Mouse (Mus musculus) MEL (cell line): ENCODE measurements around the gene A730071L15Rik. TPM values are rescaled to one million over a fixed set of nuclear protein-coding genes. Genes with fewer than 3 reads are reported as not detected.

Experiments
- DNase-seq: peaks from one replicate; pipeline ENCODE4 v3.0.0; 2011; ENCODE audit warnings: low read depth, low spot score
- H3K27ac ChIP-seq: 2 replicates; pipeline ENCODE4 v1.5.1; 2012; ENCODE audit warnings: low read depth, mild to moderate bottlenecking, control low read depth, low read length, moderate library complexity; ENCODE audit not compliant: control insufficient read depth
- H3K27me3 ChIP-seq, 2 experiments: fragments of 150-350 bp in 1 of 2; sonication (generic) in 1 of 2; 2 replicates each; pipeline ENCODE4 v1.6.1; 2012; ENCODE audit warnings: low read length in 2 of 2, mild to moderate bottlenecking in 2 of 2, improper control_type of control experiment in 1 of 2, moderate library complexity in 1 of 2; ENCODE audit not compliant: insufficient read depth in 2 of 2, control insufficient read depth in 1 of 2
- H3K36me3 ChIP-seq, 2 experiments: 2 replicates each; pipeline ENCODE4 v1.6.1; 2012 to 2014; ENCODE audit warnings: low read length in 2 of 2, improper control_type of control experiment in 1 of 2, inconsistent platforms in 1 of 2, mild to moderate bottlenecking in 1 of 2; ENCODE audit not compliant: insufficient read depth in 2 of 2, control insufficient read depth in 1 of 2
- H3K4me1 ChIP-seq, 2 experiments: fragments of 150-350 bp in 1 of 2; sonication (generic) in 1 of 2; 2 replicates each; pipeline ENCODE4 v1.6.1; 2012; ENCODE audit warnings: low read length in 2 of 2, improper control_type of control experiment in 1 of 2, mild to moderate bottlenecking in 1 of 2; ENCODE audit not compliant: insufficient read depth in 2 of 2, control insufficient read depth in 1 of 2
- H3K4me3 ChIP-seq, 2 experiments: fragments of 150-350 bp in 1 of 2; sonication (generic) in 1 of 2; 2 replicates each; pipeline ENCODE4 v1.5.1; 2012; ENCODE audit warnings: low read depth in 2 of 2, low read length in 2 of 2, mild to moderate bottlenecking in 2 of 2, moderate library complexity in 2 of 2, control low read depth in 1 of 2, improper control_type of control experiment in 1 of 2; ENCODE audit not compliant: control insufficient read depth in 1 of 2, insufficient read depth in 1 of 2
- H3K79me2 ChIP-seq: 2 replicates; pipeline ENCODE4 v1.6.1; 2012; ENCODE audit warnings: mild to moderate bottlenecking, low read length, moderate library complexity; ENCODE audit not compliant: control insufficient read depth, poor library complexity, insufficient read depth
- H3K9ac ChIP-seq: 2 replicates; pipeline ENCODE4 v1.6.1; 2012; ENCODE audit warnings: low read depth, mild to moderate bottlenecking, control low read depth, low read length, moderate library complexity; ENCODE audit not compliant: control insufficient read depth, poor library complexity, severe bottlenecking
- H3K9me3 ChIP-seq: fragments of 150-350 bp; sonication (generic); replicated peaks from 2 replicates; pipeline ENCODE4 v1.6.1; 2012; ENCODE audit warnings: mild to moderate bottlenecking, low read length, improper control_type of control experiment, moderate library complexity; ENCODE audit not compliant: insufficient read depth
- BHLHE40 ChIP-seq: IDR thresholded peaks from 2 replicates; pipeline ENCODE4 v1.6.1; 2012; ENCODE audit warnings: low read depth, mild to moderate bottlenecking, inconsistent platforms, low read length, improper control_type of control experiment, borderline replicate concordance
- CHD1 ChIP-seq: IDR thresholded peaks from 2 replicates; pipeline ENCODE4 v1.6.1; 2012; ENCODE audit warnings: low read depth, mild to moderate bottlenecking, inconsistent platforms, low read length, improper control_type of control experiment
- CTCF ChIP-seq, 3 experiments: IDR thresholded peaks in 2 of 3; conservative IDR thresholded peaks in 1 of 3; 2 replicates each; pipeline ENCODE4 v1.5.1; 2011 to 2012; ENCODE audit warnings: low read length in 3 of 3, low read depth in 2 of 3, mild to moderate bottlenecking in 2 of 3, improper control_type of control experiment in 1 of 3, inconsistent platforms in 1 of 3, mixed read lengths in 1 of 3, moderate library complexity in 1 of 3; ENCODE audit not compliant: control insufficient read depth in 1 of 3, insufficient read depth in 1 of 3, poor library complexity in 1 of 3, severe bottlenecking in 1 of 3
- E2F4 ChIP-seq: IDR thresholded peaks from 2 replicates; pipeline ENCODE4 v1.6.1; 2011; ENCODE audit warnings: low read depth, low read length, improper control_type of control experiment, borderline replicate concordance
- ELF1 ChIP-seq: IDR thresholded peaks from 2 replicates; pipeline ENCODE4 v1.6.1; 2014; ENCODE audit warnings: low read depth, mild to moderate bottlenecking, inconsistent platforms, low read length, improper control_type of control experiment, moderate library complexity
- ETS1 ChIP-seq: IDR thresholded peaks from 2 replicates; pipeline ENCODE4 v1.6.1; 2012; ENCODE audit warnings: low read depth, mild to moderate bottlenecking, inconsistent platforms, low read length, improper control_type of control experiment, moderate library complexity
- GABPA ChIP-seq: IDR thresholded peaks from 2 replicates; pipeline ENCODE4 v1.6.1; 2012; ENCODE audit warnings: low read depth, mild to moderate bottlenecking, inconsistent platforms, low read length, improper control_type of control experiment, moderate library complexity
- GATA1 ChIP-seq: IDR thresholded peaks from 2 replicates; pipeline ENCODE4 v1.6.1; 2011; ENCODE audit warnings: low read depth, low read length, improper control_type of control experiment
- HCFC1 ChIP-seq: IDR thresholded peaks from 2 replicates; pipeline ENCODE4 v1.6.1; 2012; ENCODE audit warnings: low read depth, mild to moderate bottlenecking, inconsistent platforms, low read length, improper control_type of control experiment, moderate library complexity
- JUND ChIP-seq: IDR thresholded peaks from 2 replicates; pipeline ENCODE4 v1.6.1; 2011; ENCODE audit warnings: low read depth, mild to moderate bottlenecking, improper control_type of control experiment, low read length
- KAT2A ChIP-seq: conservative IDR thresholded peaks from 2 replicates; pipeline ENCODE4 v1.6.1; 2012; ENCODE audit warnings: low read depth, low read length, improper control_type of control experiment, inconsistent platforms
- MAFK ChIP-seq: IDR thresholded peaks from 2 replicates; pipeline ENCODE4 v1.6.1; 2011; ENCODE audit warnings: low read depth, mild to moderate bottlenecking, low read length, improper control_type of control experiment, borderline replicate concordance
- MAZ ChIP-seq: IDR thresholded peaks from 2 replicates; pipeline ENCODE4 v1.6.1; 2012; ENCODE audit warnings: low read depth, mild to moderate bottlenecking, inconsistent platforms, low read length, improper control_type of control experiment
- MXI1 ChIP-seq: IDR thresholded peaks from 2 replicates; pipeline ENCODE4 v1.6.1; 2011; ENCODE audit warnings: mild to moderate bottlenecking, low read depth, low read length, improper control_type of control experiment
- MYB ChIP-seq: IDR thresholded peaks from 2 replicates; pipeline ENCODE4 v1.6.1; 2011; ENCODE audit warnings: mild to moderate bottlenecking, low read depth, low read length, improper control_type of control experiment
- NRF1 ChIP-seq: IDR thresholded peaks from 2 replicates; pipeline ENCODE4 v1.6.1; 2014; ENCODE audit warnings: low read depth, mild to moderate bottlenecking, inconsistent platforms, low read length, improper control_type of control experiment, moderate library complexity; ENCODE audit not compliant: poor library complexity, insufficient read depth, severe bottlenecking
- POLR2A ChIP-seq, 2 experiments: IDR thresholded peaks; 2 replicates each; pipeline ENCODE4 v1.6.1; 2011 to 2012; ENCODE audit warnings: low read length in 2 of 2, mild to moderate bottlenecking in 2 of 2, control low read depth in 1 of 2, improper control_type of control experiment in 1 of 2, low read depth in 1 of 2, moderate library complexity in 1 of 2; ENCODE audit not compliant: control insufficient read depth in 1 of 2, insufficient read depth in 1 of 2, poor library complexity in 1 of 2
- POLR2AphosphoS2 ChIP-seq: IDR thresholded peaks from 2 replicates; pipeline ENCODE4 v1.6.1; 2011; ENCODE audit warnings: low read length, improper control_type of control experiment
- POLR2AphosphoS5 ChIP-seq: IDR thresholded peaks from 2 replicates; pipeline ENCODE4 v1.6.1; 2012; ENCODE audit warnings: low read depth, borderline replicate concordance, mild to moderate bottlenecking, inconsistent platforms, low read length, moderate library complexity, mixed read lengths
- RCOR1 ChIP-seq: IDR thresholded peaks from 2 replicates; pipeline ENCODE4 v1.6.1; 2012; ENCODE audit warnings: low read depth, mild to moderate bottlenecking, inconsistent platforms, low read length, improper control_type of control experiment
- SMC3 ChIP-seq: IDR thresholded peaks from 2 replicates; pipeline ENCODE4 v1.6.1; 2011; ENCODE audit warnings: low read depth, low read length, improper control_type of control experiment
- TBP ChIP-seq: IDR thresholded peaks from 2 replicates; pipeline ENCODE4 v1.8.0; 2011; ENCODE audit warnings: low read depth, low read length, improper control_type of control experiment
- TCF12 ChIP-seq: IDR thresholded peaks from 2 replicates; pipeline ENCODE4 v1.6.1; 2014; ENCODE audit warnings: low read depth, mild to moderate bottlenecking, inconsistent platforms, low read length, improper control_type of control experiment, moderate library complexity
- UBTF ChIP-seq: IDR thresholded peaks from 2 replicates; pipeline ENCODE4 v1.6.1; 2012; ENCODE audit warnings: low read depth, mild to moderate bottlenecking, inconsistent platforms, low read length, improper control_type of control experiment, moderate library complexity, borderline replicate concordance; ENCODE audit not compliant: insufficient read depth
- USF2 ChIP-seq, 2 experiments: IDR thresholded peaks; 2 replicates each; pipeline ENCODE4 v1.6.1; 2011 to 2012; ENCODE audit warnings: improper control_type of control experiment in 2 of 2, low read length in 2 of 2, borderline replicate concordance in 1 of 2, inconsistent platforms in 1 of 2, low read depth in 1 of 2, mild to moderate bottlenecking in 1 of 2; ENCODE audit not compliant: insufficient read depth in 1 of 2
- ZC3H11A ChIP-seq: IDR thresholded peaks from 2 replicates; pipeline ENCODE4 v1.6.1; 2012; ENCODE audit warnings: low read depth, mild to moderate bottlenecking, inconsistent platforms, low read length, improper control_type of control experiment
- polyA plus RNA-seq, 2 experiments: library from polyadenylated mRNA; stranded (reverse) in 1 of 2; unstranded in 1 of 2; fragments of >175 nt in 1 of 2; fragments of >200 nt in 1 of 2; gene quantifications; 2 replicates each; pipeline versions ENCODE4 v1.2.1 to v1.2.4; 2012; ENCODE audit warnings: low replicate concordance in 2 of 2, low read depth in 1 of 2; ENCODE audit not compliant: insufficient read length in 2 of 2, insufficient read depth in 1 of 2, missing spikeins in 1 of 2
- total RNA-seq: library from RNA; depleted of rRNA; stranded (reverse); fragments of 300-350 nt; gene quantifications from 2 replicates; pipeline ENCODE4 v1.2.3, GENCODE M21; 2012

Gene A730071L15Rik
- total and polyA plus RNA-seq, 3 experiments, result 0.13 to 0.46 TPM; not detected in 1

DNA sequence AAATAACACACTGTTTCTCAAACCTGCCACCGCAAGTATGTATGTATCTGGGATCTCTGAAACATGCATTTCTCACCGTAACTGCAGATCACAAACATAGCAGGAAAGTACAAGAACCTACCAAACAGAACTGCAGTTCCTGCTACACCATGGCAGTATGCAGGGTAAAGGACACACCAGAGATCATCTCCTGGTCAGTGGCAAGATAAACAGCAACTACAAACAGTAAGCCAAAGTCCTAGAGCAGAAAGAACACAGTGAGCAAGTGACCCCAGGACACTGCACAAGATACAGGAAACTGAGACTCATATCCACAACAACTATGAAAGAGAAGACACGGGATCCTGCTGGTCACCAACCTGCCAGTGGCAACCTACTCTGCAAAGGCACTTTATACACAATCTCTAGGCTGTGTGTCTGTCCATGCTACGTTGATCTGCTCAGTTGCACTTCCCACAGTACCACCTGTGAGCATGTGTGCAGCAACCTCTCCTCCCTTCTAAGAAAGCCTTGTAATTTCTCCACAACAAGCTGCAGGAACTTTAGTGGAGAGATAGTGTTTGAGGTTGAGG is 40.0 kb upstream of the A730071L15Rik start:
- Histone ChIP-seq H3K27me3 (no peaks in the 10 kb centered on the region), H3K4me3 (no peak overlapping the region), H3K9ac (no peak overlapping the region), H3K36me3 (peaks cover 0 to 3% of the 10 kb centered on the region in 2 experiments; a peak in 2 of 4 replicates), H3K79me2 (peaks cover 30% of the 10 kb centered on the region), H3K27ac (no peak overlapping the region), H3K9me3 (no peaks in the 10 kb centered on the region), H3K4me1 (no peaks in the 10 kb centered on the region)
- TF ChIP-seq ETS1, result no peak
- no peak for TF ChIP-seq MAFK
- no peak for TF ChIP-seq POLR2A (IDR thresholded peaks at IDR 0.05; ENCODE audit: control insufficient read depth in 1 of 2, insufficient read depth in 1 of 2, low read depth in 1 of 2, low read length in 2 of 2, poor library complexity in 1 of 2)
- no peak for TF ChIP-seq NRF1
- TF ChIP-seq POLR2AphosphoS5, result no peak
- no peak for TF ChIP-seq GABPA
- no peak for TF ChIP-seq MXI1
- no peak for TF ChIP-seq ZC3H11A
- TF ChIP-seq CHD1, result no peak
- no peak for TF ChIP-seq MYB
- TF ChIP-seq KAT2A, result no peak
- no peak for TF ChIP-seq BHLHE40
- no peak for TF ChIP-seq POLR2AphosphoS2
- no peak for TF ChIP-seq UBTF
- TF ChIP-seq HCFC1, result no peak
- TF ChIP-seq E2F4, result no peak
- no peak for TF ChIP-seq JUND
- TF ChIP-seq MAZ, result no peak
- DNase-seq, result no peak

DNA sequence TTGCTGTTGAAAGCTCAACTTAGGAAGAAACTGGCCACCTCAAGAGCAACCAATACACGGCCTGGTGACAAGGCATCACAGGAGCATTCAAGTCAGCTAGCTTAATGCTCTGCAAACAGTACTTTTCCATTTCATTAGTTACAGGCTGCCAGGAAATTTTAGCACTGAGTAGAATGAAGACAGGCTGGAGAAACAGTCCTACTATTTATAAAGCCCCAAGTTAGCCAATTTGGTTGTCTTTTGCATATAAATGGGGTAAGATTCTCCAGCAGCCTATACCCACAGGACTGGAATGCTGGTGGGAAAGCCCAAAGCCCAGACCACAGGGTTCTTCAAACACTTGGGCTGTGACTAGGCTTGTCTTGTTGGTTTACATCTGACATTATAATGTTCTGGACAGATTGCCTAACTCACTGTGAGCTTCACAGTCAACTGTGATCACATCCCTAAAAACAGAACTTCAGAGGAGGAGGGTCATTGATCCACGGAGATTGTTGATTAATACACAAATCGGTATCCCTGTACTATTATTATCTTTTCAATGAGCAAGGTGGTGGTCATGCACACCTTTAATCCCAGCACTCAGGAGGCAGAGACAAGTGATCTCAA is 39.1 kb upstream of the A730071L15Rik start:
- TF ChIP-seq BHLHE40 (no peak), JUND (no peak), GATA1 (no peak), RCOR1 (no peak), TCF12 (no peak), MXI1 (no peak), ELF1 (no peak), GABPA (no peak), SMC3 (no peak), MAFK (no peak), CTCF (IDR thresholded peaks at IDR 0.05 in 2 of 3, conservative IDR thresholded peaks at IDR 0.05 in 1 of 3; ENCODE audit: control insufficient read depth in 1 of 3, insufficient read depth in 1 of 3, low read depth in 2 of 3, low read length in 3 of 3, poor library complexity in 1 of 3, severe bottlenecking in 1 of 3) (no peak), TBP (no peak), MYB (no peak), ETS1 (no peak), USF2 (IDR thresholded peaks at IDR 0.05; ENCODE audit: borderline replicate concordance in 1 of 2, insufficient read depth in 1 of 2, low read depth in 1 of 2, low read length in 2 of 2) (no peak), POLR2AphosphoS2 (no peak), UBTF (no peak)
- no peaks in the 10 kb centered on the region for H3K4me1 ChIP-seq
- no peak overlapping the region for H3K4me3 ChIP-seq
- H3K27me3 ChIP-seq, result no peaks in the 10 kb centered on the region
- H3K9ac ChIP-seq, result no peak overlapping the region
- H3K36me3 ChIP-seq, result peaks cover 0 to 3% of the 10 kb centered on the region in 2 experiments; a peak in 2 of 4 replicates
- no peak for DNase-seq
- peaks cover 30% of the 10 kb centered on the region for H3K79me2 ChIP-seq
- H3K9me3 ChIP-seq, result no peaks in the 10 kb centered on the region
- H3K27ac ChIP-seq, result no peak overlapping the region
